Mouse (Mus musculus) liver, adult 2 months (tissue): ENCODE results near the gene Pisd. TPM values are rescaled to one million over a fixed set of nuclear protein-coding genes. Genes with fewer than 3 reads are reported as not detected.
A peak's percentile ranks its signal among the peaks of the same experiment; 100 is the strongest.
"Not testable (repeated sequence)": the region's sequence is repeated elsewhere in the genome, so short reads cannot be mapped to it uniquely, and the experiment has no call there.

Experiments used
- DNase-seq: peaks from one replicate; pipeline ENCODE4 v3.0.0-alpha.2; 2011; ENCODE audit warnings: low read depth, low spot score; ENCODE audit errors: extremely low read depth
- H3K27ac ChIP-seq: fragments of 200-500 bp; replicated peaks from 2 replicates; pipeline ENCODE4 v1.5.1; 2012; ENCODE audit warnings: low read depth, mild to moderate bottlenecking, control low read depth, inconsistent platforms, low read length; ENCODE audit not compliant: insufficient read depth
- H3K27me3 ChIP-seq: fragments of 200-500 bp; 2 replicates; pipeline ENCODE4 v1.6.1; 2012; ENCODE audit warnings: mild to moderate bottlenecking, moderate library complexity, low read length, inconsistent platforms; ENCODE audit not compliant: control insufficient read depth, insufficient read depth
- H3K36me3 ChIP-seq: fragments of 200-500 bp; 2 replicates; pipeline ENCODE4 v1.6.1; 2012; ENCODE audit warnings: low read length, inconsistent platforms; ENCODE audit not compliant: control insufficient read depth, insufficient read depth
- H3K4me1 ChIP-seq: fragments of 200-500 bp; 2 replicates; pipeline ENCODE4 v1.6.1; 2011; ENCODE audit warnings: low read length; ENCODE audit not compliant: control insufficient read depth, insufficient read depth
- H3K4me3 ChIP-seq: fragments of 200-500 bp; 2 replicates; pipeline ENCODE4 v1.5.1; 2011; ENCODE audit warnings: low read depth, mild to moderate bottlenecking, control low read depth, low read length, moderate library complexity; ENCODE audit not compliant: insufficient read depth
- H3K79me2 ChIP-seq: fragments of 200-500 bp; 2 replicates; pipeline ENCODE4 v1.6.1; 2012; ENCODE audit warnings: inconsistent platforms, mild to moderate bottlenecking, low read length, moderate library complexity; ENCODE audit not compliant: control insufficient read depth, insufficient read depth
- H3K9ac ChIP-seq: fragments of 200-500 bp; 2 replicates; pipeline ENCODE4 v1.6.1; 2012; ENCODE audit warnings: low read depth, mild to moderate bottlenecking, control low read depth, inconsistent platforms, low read length
- CTCF ChIP-seq: fragments of 200-500 bp; IDR thresholded peaks from 2 replicates; pipeline ENCODE4 v1.5.1; 2011; ENCODE audit warnings: low read depth, low read length, control low read depth
- POLR2A ChIP-seq: fragments of 200-500 bp; IDR thresholded peaks from 2 replicates; pipeline ENCODE4 v1.6.1; 2011; ENCODE audit warnings: low read length, control low read depth; ENCODE audit not compliant: insufficient read depth; ENCODE audit errors: extremely low read depth
- WGBS: fragments of 180-500 bp; shearing (Covaris S2); methylation state at CpG from one replicate; pipeline ENCODE4 v1.1.7; 2018; 5-methylcytosine and 5-hydroxymethylcytosine counted together
- polyA plus RNA-seq: library from polyadenylated mRNA; depleted of rRNA; stranded (reverse); fragments of >200 nt; gene quantifications from 2 replicates; pipeline ENCODE4 v1.2.3, GENCODE M21; 2012
- total RNA-seq: library from RNA; depleted of rRNA; stranded (reverse); fragments of >200 nt; gene quantifications from 2 replicates; pipeline ENCODE4 v1.2.3, GENCODE M21; 2014

Gene Pisd
- total and polyA plus RNA-seq, 2 experiments = 25.2 to 45.6 TPM

GRCm38 (mm10) chr5:32723981-32724380, 61.5 kb downstream of the Pisd start:
- no peak overlapping the region for H3K9ac ChIP-seq
- H3K79me2 ChIP-seq = no peaks in the 10 kb centered on the region
- peaks cover 6% of the 10 kb centered on the region for H3K4me1 ChIP-seq
- no peaks in the 10 kb centered on the region for H3K27me3 ChIP-seq
- H3K36me3 ChIP-seq = no peaks in the 10 kb centered on the region
- no peak overlapping the region for H3K27ac ChIP-seq
- H3K4me3 ChIP-seq = no peak overlapping the region
- WGBS = 87% methylated on average over 7 of the region's 7 CpGs
- TF ChIP-seq POLR2A (no peak), CTCF (no peak)
- no peak for DNase-seq

GRCm38 (mm10) chr5:32722711-32723110, 62.7 kb downstream of the Pisd start:
- H3K27ac ChIP-seq, H3K9ac ChIP-seq: not testable (repeated sequence)

GRCm38 (mm10) chr5:32722263-32722662, 63.2 kb downstream of the Pisd start:
- H3K4me1 ChIP-seq = peaks cover 9% of the 10 kb centered on the region
- TF ChIP-seq CTCF (no peak), POLR2A (no peak)
- 85% methylated on average over 7 of the region's 7 CpGs for WGBS
- no peaks in the 10 kb centered on the region for H3K36me3 ChIP-seq
- H3K79me2 ChIP-seq = no peaks in the 10 kb centered on the region
- no peak overlapping the region for H3K4me3 ChIP-seq
- no peak overlapping the region for H3K9ac ChIP-seq
- no peak for DNase-seq
- no peaks in the 10 kb centered on the region for H3K27me3 ChIP-seq
- no peak overlapping the region for H3K27ac ChIP-seq

More at GRCm38 (mm10) chr5:32722711-32723110, 62.7 kb downstream of the Pisd start:
- not testable (repeated sequence) for H3K36me3 ChIP-seq, DNase-seq, H3K4me3 ChIP-seq, H3K4me1 ChIP-seq, H3K27me3 ChIP-seq, H3K79me2 ChIP-seq
- WGBS = 84% methylated on average over 8 of the region's 8 CpGs

- no peaks in the 10 kb centered on the region for H3K79me2 ChIP-seq
- no peak for DNase-seq
- no peak overlapping the region for H3K27ac ChIP-seq
- WGBS = 54% methylated on average over 3 of the region's 3 CpGs
- H3K4me3 ChIP-seq = no peak overlapping the region
- no peaks in the 10 kb centered on the region for H3K36me3 ChIP-seq
- H3K4me1 ChIP-seq = peaks cover 9% of the 10 kb centered on the region
- TF ChIP-seq CTCF = no peak
- no peak for TF ChIP-seq POLR2A
- no peak overlapping the region for H3K9ac ChIP-seq
- no peaks in the 10 kb centered on the region for H3K27me3 ChIP-seq
Observed at GRCm38 (mm10) chr5:32721316-32721715, 64.1 kb downstream of the Pisd start.

- Histone ChIP-seq H3K27ac (no peak overlapping the region), H3K27me3 (no peaks in the 10 kb centered on the region), H3K36me3 (no peaks in the 10 kb centered on the region), H3K4me3 (no peak overlapping the region), H3K4me1 (peaks cover 7% of the 10 kb centered on the region), H3K79me2 (no peaks in the 10 kb centered on the region), H3K9ac (no peak overlapping the region)
- DNase-seq = no peak
- 83% methylated on average over 9 of the region's 9 CpGs for WGBS
- no peak for TF ChIP-seq CTCF
- TF ChIP-seq POLR2A = no peak
Observed at GRCm38 (mm10) chr5:32720416-32720815, 65.0 kb downstream of the Pisd start.

GRCm38 (mm10) chr5:32718916-32719315, 66.5 kb downstream of the Pisd start:
- Histone ChIP-seq H3K4me3 (no peak overlapping the region), H3K27me3 (no peaks in the 10 kb centered on the region), H3K4me1 (peaks cover 6% of the 10 kb centered on the region; the same call in 1 of the 2 replicates), H3K9ac (no peak overlapping the region), H3K79me2 (no peaks in the 10 kb centered on the region), H3K36me3 (no peaks in the 10 kb centered on the region), H3K27ac (peak overlapping the region; percentile 1; the same call in 1 of the 2 replicates)
- 9% methylated on average over 6 of the region's 6 CpGs for WGBS
- no peak for TF ChIP-seq CTCF
- DNase-seq = peak; percentile 38
